8 mouse cellular contexts compared by ENCODE assay signal in the genomic region with DNA sequence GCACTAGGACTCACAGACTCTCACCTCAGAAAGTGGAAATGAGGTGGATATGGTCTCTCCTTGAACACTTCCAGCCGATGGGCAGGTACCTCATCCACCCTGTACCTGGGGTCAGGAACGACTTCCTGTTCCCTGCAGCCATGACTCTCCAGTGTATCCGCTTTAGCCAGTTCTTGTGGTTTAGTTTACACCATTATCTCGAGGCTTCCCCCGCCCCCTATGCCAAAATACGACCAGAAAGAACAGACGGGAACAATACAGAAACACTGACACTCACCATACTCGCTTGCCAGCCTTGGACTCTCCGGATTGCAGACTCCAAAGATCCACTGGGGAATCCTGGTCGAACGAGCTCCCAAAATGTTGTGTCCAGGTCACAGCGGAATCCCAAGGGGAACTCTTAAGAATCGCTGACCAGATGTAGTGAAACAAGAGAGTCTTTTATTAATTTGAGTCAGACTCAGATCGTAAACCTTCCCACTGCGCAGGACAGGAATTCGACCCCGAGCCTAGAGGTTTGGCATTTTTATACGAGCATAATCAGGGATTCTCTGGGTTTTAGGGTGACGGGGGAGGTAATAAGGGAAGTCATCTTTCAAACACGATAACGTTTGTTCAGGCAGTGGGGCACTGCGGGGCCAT. TPM values are rescaled to one million over a fixed set of nuclear protein-coding genes. Genes with fewer than 3 reads are reported as not detected.
DNase-seq lines count a peak whose midpoint lies in the region; ATAC-seq lines count a peak whose summit lies in the region.

No protein-coding gene starts in this region.

- no peaks in the 10 kb centered on the region for H3K36me3 ChIP-seq in heart, embryonic 11.5 days (ENCODE audit: control insufficient read depth, insufficient read depth, low read length)
- no peaks in the 10 kb centered on the region for H3K36me3 ChIP-seq in embryonic facial prominence, embryonic 13.5 days
- H3K36me3 ChIP-seq in limb, embryonic 15.5 days, result no peaks in the 10 kb centered on the region

- intact Hi-C loops in heart, postnatal 14 days (cut with DNase I), result no loop called here

- no peak overlapping the region for H3K27ac ChIP-seq in heart, embryonic 11.5 days (ENCODE audit: low read depth, low read length)
- H3K27ac ChIP-seq in embryonic facial prominence, embryonic 13.5 days, result no peak overlapping the region
- no peak overlapping the region for H3K27ac ChIP-seq in limb, embryonic 15.5 days

- 49% methylated on average over 22 of the region's 22 CpGs for WGBS in heart, embryonic 11.5 days (ENCODE audit: insufficient replicate concordance)
- whole genome bisulfite sequencing in embryonic facial prominence, embryonic 13.5 days, result 11% methylated on average over 22 of the region's 22 CpGs
- 6% methylated on average over 22 of the region's 22 CpGs for WGBS in limb, embryonic 15.5 days

- no peak for DNase-seq in heart, postnatal 14 days
- peak; percentile 70 for DNase-seq in 416B (ENCODE audit: low read depth)
- no peak for DNase-seq in right cerebral cortex, adult 2 months (ENCODE audit: low spot score in 2 of 2)
- no peak for DNase-seq in frontal cortex, postnatal 10 days (ENCODE audit: low spot score in 2 of 2)
- DNase-seq in spleen, postnatal 4 days (ENCODE audit: low spot score in 2 of 2), result no peak

- H3K4me2 ChIP-seq in heart, embryonic 11.5 days, result peak overlapping the region; percentile 48
- peak overlapping the region; percentile 78 for H3K4me2 ChIP-seq in embryonic facial prominence, embryonic 13.5 days
- H3K4me2 ChIP-seq in limb, embryonic 15.5 days, result peak overlapping the region; percentile 54

- no peak overlapping the region for H3K9ac ChIP-seq in heart, embryonic 11.5 days (ENCODE audit: low read depth, low read length)
- peak overlapping the region; percentile 69 for H3K9ac ChIP-seq in embryonic facial prominence, embryonic 13.5 days
- H3K9ac ChIP-seq in limb, embryonic 15.5 days, result peak overlapping the region; percentile 23

- no peaks in the 10 kb centered on the region for H3K4me1 ChIP-seq in heart, embryonic 11.5 days (ENCODE audit: control insufficient read depth, insufficient read depth, low read length)
- peaks cover 15% of the 10 kb centered on the region for H3K4me1 ChIP-seq in embryonic facial prominence, embryonic 13.5 days
- H3K4me1 ChIP-seq in limb, embryonic 15.5 days, result peaks cover 15% of the 10 kb centered on the region

- no peak for ATAC-seq in heart, embryonic 11.5 days (replicated peaks; ENCODE audit: insufficient number of reproducible peaks, low FRiP score, low TSS enrichment)
- ATAC-seq in embryonic facial prominence, embryonic 13.5 days (ENCODE audit: insufficient number of reproducible peaks, insufficient read depth, low FRiP score, low TSS enrichment, low read depth), result no peak
- ATAC-seq in limb, embryonic 15.5 days (ENCODE audit: insufficient number of reproducible peaks, low FRiP score, low TSS enrichment, low read depth), result no peak

- no peak overlapping the region for H3K4me3 ChIP-seq in heart, embryonic 11.5 days (ENCODE audit: low read depth, low read length)
- H3K4me3 ChIP-seq in embryonic facial prominence, embryonic 13.5 days, result peak overlapping the region; percentile 43
- H3K4me3 ChIP-seq in limb, embryonic 15.5 days, result peak overlapping the region; percentile 35

- H3K9me3 ChIP-seq in heart, embryonic 11.5 days (replicated peaks; ENCODE audit: control insufficient read depth, low read length), result no peaks in the 10 kb centered on the region
- H3K9me3 ChIP-seq in embryonic facial prominence, embryonic 13.5 days, result no peaks in the 10 kb centered on the region
- no peaks in the 10 kb centered on the region for H3K9me3 ChIP-seq in limb, embryonic 15.5 days

- H3K27me3 ChIP-seq in heart, embryonic 11.5 days (ENCODE audit: control insufficient read depth, insufficient read depth, low read length), result 0 out of 2 replicates have a peak, but pooled peaks cover 3% of the 10 kb centered on the region
- peaks cover 4% of the 10 kb centered on the region; the same call in 1 of the 2 replicates for H3K27me3 ChIP-seq in embryonic facial prominence, embryonic 13.5 days
- no peaks in the 10 kb centered on the region for H3K27me3 ChIP-seq in limb, embryonic 15.5 days

RNA-seq across cellular contexts. Expression of a gene that starts 49.4 kb away (rescaled TPM):
- 17.2 and 18.6 TPM in 2 replicates for polyA plus RNA-seq in heart, embryonic 11.5 days (2014; fragmentation: Nextera tagmentation; extraction: Ambion mirVana)
- 10 to 100 TPM; 22.4 to 24.9 TPM for total RNA-seq in heart, postnatal 14 days (2021)
- polyA plus RNA-seq in embryonic facial prominence, embryonic 13.5 days (2015; fragmentation: Nextera tagmentation; extraction: Ambion mirVana), result 6.8 and 9.5 TPM in 2 replicates
- polyA plus RNA-seq in limb, embryonic 15.5 days (2015; fragmentation: Nextera tagmentation; extraction: Ambion mirVana), result 7.3 and 7.9 TPM in 2 replicates

RNA-seq across cellular contexts. Expression of a gene that starts 55.4 kb away (rescaled TPM):
- 44.1 and 54.0 TPM in 2 replicates for polyA plus RNA-seq in heart, embryonic 11.5 days (2014; fragmentation: Nextera tagmentation; extraction: Ambion mirVana)
- total RNA-seq in heart, postnatal 14 days (2021), result 10 to 100 TPM in 1 of 2 experiments, 1 to 10 TPM in 1; 8.2 to 11.2 TPM
- 68.7 and 70.3 TPM in 2 replicates for polyA plus RNA-seq in embryonic facial prominence, embryonic 13.5 days (2015; fragmentation: Nextera tagmentation; extraction: Ambion mirVana)
- polyA plus RNA-seq in limb, embryonic 15.5 days (2015; fragmentation: Nextera tagmentation; extraction: Ambion mirVana), result 50.8 and 51.5 TPM in 2 replicates
